ENCODE assay signal across 19 mouse cellular contexts in genomic region chr2:74925968-74926814, GRCm38 (mm10).
DNase-seq lines count a peak whose midpoint lies in the region; ATAC-seq lines count a peak whose summit lies in the region.
"Had no signal": no experiment of that assay in that cellular context is flagged by ENCODE, and none has a peak within 500 bp of the region (broad histone marks: within the 10 kb centered on the region; RNA-seq: fewer than 3 reads in every experiment).

No protein-coding gene starts in this region.

- no peak overlapping the region for H3K27ac ChIP-seq in intestine, embryonic 14.5 days (ENCODE audit: low read depth)
- no peak overlapping the region for H3K27ac ChIP-seq in intestine, embryonic 15.5 days
- no peak overlapping the region for H3K27ac ChIP-seq in limb, embryonic 13.5 days
- H3K27ac ChIP-seq: forebrain, embryonic 13.5 days; heart, embryonic 15.5 days; liver, embryonic 13.5 days had no signal

- DNase-seq in intestine, embryonic 14.5 days (ENCODE audit: low spot score) = peak; percentile 50
- peak; percentile 32 for DNase-seq in NIH3T3 (ENCODE audit: low read depth)
- DNase-seq in c-Kit-positive CD71-negative TER-119-negative erythroid progenitor cells, embryonic 14.5 days (ENCODE audit: low read depth) = peak; percentile 20
- DNase-seq in adrenal gland, postnatal 36 days = no peak
- DNase-seq: adrenal gland, adult 2 months; cerebellum, postnatal 14 days; gastrocnemius, postnatal 10 days; kidney, postnatal 14 days; liver, embryonic 13.5 days; right cerebral cortex, postnatal 14 days had no signal

- 78% methylated on average over 22 of the region's 22 CpGs for WGBS in intestine, embryonic 14.5 days
- WGBS in intestine, embryonic 15.5 days = 79% methylated on average over 22 of the region's 22 CpGs
- WGBS in limb, embryonic 13.5 days = 47% methylated on average over 22 of the region's 22 CpGs

- H3K36me3 ChIP-seq in intestine, embryonic 14.5 days (ENCODE audit: control insufficient read depth, insufficient read depth, low read length) = no peaks in the 10 kb centered on the region
- H3K36me3 ChIP-seq in intestine, embryonic 15.5 days = no peaks in the 10 kb centered on the region
- H3K36me3 ChIP-seq in limb, embryonic 13.5 days = no peaks in the 10 kb centered on the region
- H3K36me3 ChIP-seq: heart, embryonic 15.5 days; liver, embryonic 13.5 days had no signal

- 0 out of 2 replicates have a peak, but pooled peaks cover 4% of the 10 kb centered on the region for H3K27me3 ChIP-seq in intestine, embryonic 14.5 days (replicated peaks; ENCODE audit: control insufficient read depth, insufficient read depth, low read length)
- H3K27me3 ChIP-seq in intestine, embryonic 15.5 days (replicated peaks) = no peaks in the 10 kb centered on the region
- peaks cover 65% of the 10 kb centered on the region for H3K27me3 ChIP-seq in limb, embryonic 13.5 days
- H3K27me3 ChIP-seq: forebrain, embryonic 13.5 days; liver, embryonic 13.5 days had no signal

- no peaks in the 10 kb centered on the region for H3K4me1 ChIP-seq in intestine, embryonic 14.5 days (replicated peaks; ENCODE audit: control insufficient read depth, insufficient read depth, low read length)
- no peaks in the 10 kb centered on the region for H3K4me1 ChIP-seq in intestine, embryonic 15.5 days (replicated peaks)
- H3K4me1 ChIP-seq in limb, embryonic 13.5 days = peaks cover 28% of the 10 kb centered on the region
- H3K4me1 ChIP-seq: forebrain, embryonic 13.5 days; heart, embryonic 15.5 days; liver, embryonic 13.5 days had no signal

- H3K4me3 ChIP-seq in intestine, embryonic 14.5 days (ENCODE audit: low read depth, low read length) = no peak overlapping the region
- no peak overlapping the region for H3K4me3 ChIP-seq in intestine, embryonic 15.5 days (replicated peaks)
- H3K4me3 ChIP-seq in limb, embryonic 13.5 days = no peak overlapping the region
- H3K4me3 ChIP-seq: forebrain, embryonic 13.5 days; heart, embryonic 15.5 days; liver, embryonic 13.5 days; myocyte had no signal

- no peak for ATAC-seq in intestine, embryonic 14.5 days (replicated peaks; ENCODE audit: low FRiP score, low TSS enrichment, low read depth)
- no peak for ATAC-seq in intestine, embryonic 15.5 days
- peak; percentile 93 for ATAC-seq in limb, embryonic 13.5 days (ENCODE audit: low FRiP score, low read depth)
- ATAC-seq in cerebellum, adult (ENCODE audit: insufficient number of reproducible peaks, low FRiP score, low TSS enrichment) = no peak
- ATAC-seq: forebrain, embryonic 13.5 days; inflammation-experienced regulatory T-cells, adult 6 months; lung, postnatal 0 days had no signal

- H3K4me2 ChIP-seq in intestine, embryonic 14.5 days (ENCODE audit: low read length) = no peak overlapping the region
- no peak overlapping the region for H3K4me2 ChIP-seq in intestine, embryonic 15.5 days (replicated peaks)
- H3K4me2 ChIP-seq in limb, embryonic 13.5 days (replicated peaks) = 0 out of 2 replicates have a peak overlapping the region, but pooled peaks have one; percentile 7
- H3K4me2 ChIP-seq: forebrain, embryonic 13.5 days; heart, embryonic 15.5 days; liver, embryonic 13.5 days; midbrain, embryonic 11.5 days had no signal

- H3K9ac ChIP-seq in intestine, embryonic 14.5 days (ENCODE audit: low read length) = no peak overlapping the region
- no peak overlapping the region for H3K9ac ChIP-seq in intestine, embryonic 15.5 days
- no peak overlapping the region for H3K9ac ChIP-seq in limb, embryonic 13.5 days
- H3K9ac ChIP-seq: forebrain, embryonic 13.5 days; heart, embryonic 15.5 days; liver, embryonic 13.5 days had no signal

- H3K9me3 ChIP-seq in intestine, embryonic 14.5 days (ENCODE audit: control insufficient read depth, low read length) = no peaks in the 10 kb centered on the region
- H3K9me3 ChIP-seq in intestine, embryonic 15.5 days = no peaks in the 10 kb centered on the region
- no peaks in the 10 kb centered on the region for H3K9me3 ChIP-seq in limb, embryonic 13.5 days
- H3K9me3 ChIP-seq: forebrain, embryonic 13.5 days; heart, embryonic 15.5 days; liver, embryonic 13.5 days had no signal

Comparison
In these comparisons a context has a peak if more than half of its experiments do, and no peak if none do; other contexts are left out.
1. DNase-seq: peak in intestine, embryonic 14.5 days (single experiment), NIH3T3 (single experiment) and c-Kit-positive CD71-negative TER-119-negative erythroid progenitor cells, embryonic 14.5 days (single experiment); none in adrenal gland, postnatal 36 days (0 of 2).